Mouse (Mus musculus): ENCODE measurements around the gene Psmd7. TPM values are rescaled to one million over a fixed set of nuclear protein-coding genes. Genes with fewer than 3 reads are reported as not detected.
"Not testable (repeated sequence)": the region's sequence is repeated elsewhere in the genome, so short reads cannot be mapped to it uniquely, and the experiment has no call there.

Gene Psmd7
- polyA plus RNA-seq (2016; fragmentation: Nextera tagmentation; extraction: Ambion mirVana) = 291 and 295 TPM in 2 replicates

DNA sequence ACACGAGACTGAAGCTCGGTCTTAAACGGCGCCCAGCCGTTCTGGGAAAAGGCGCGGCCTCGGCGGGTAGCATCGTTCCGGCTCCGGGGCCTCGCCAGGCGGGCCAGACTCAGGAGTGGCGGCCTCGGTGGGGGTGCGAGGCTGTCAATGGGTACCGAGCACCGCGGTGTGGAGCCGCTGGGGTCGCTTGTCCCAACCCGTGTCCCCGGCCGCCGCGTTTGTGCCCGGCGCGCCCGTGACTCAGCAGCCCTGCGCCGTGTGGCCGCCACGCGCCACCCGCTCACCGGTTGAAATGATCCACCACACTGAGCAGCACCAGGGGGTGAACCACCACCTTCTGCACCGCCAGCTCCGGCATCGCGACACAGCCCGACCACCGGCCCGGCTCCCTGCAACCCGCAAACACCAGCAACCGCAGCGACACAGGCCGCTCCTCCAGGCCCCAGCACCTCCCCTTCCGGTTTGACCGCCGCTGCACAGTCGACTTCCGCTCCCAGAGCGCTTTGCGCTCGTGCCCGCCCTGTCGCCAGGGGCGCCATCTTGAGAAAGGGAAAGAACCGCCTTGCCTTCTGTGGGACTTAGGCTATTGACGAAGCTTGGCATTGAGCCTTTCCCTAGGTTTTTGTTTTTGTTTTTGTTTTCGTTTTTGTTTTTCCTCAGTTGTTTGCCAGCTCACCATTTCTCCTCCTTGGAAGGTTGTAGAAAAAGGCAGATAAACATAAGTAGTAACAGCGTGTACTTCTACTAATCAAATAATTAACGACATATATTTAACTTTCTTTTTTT lies at the start of gene Psmd7:
Gene Psmd7, minus strand, starts transcription at position 470 of the 786 bp plus-strand sequence.
- Histone ChIP-seq H3K27ac (peak within 1 kb of the TSS; percentile 90), H3K27me3 (no peaks in the 10 kb centered on the region), H3K36me3 (peaks cover 30% of the 10 kb centered on the region), H3K9me3 (replicated peaks) (no peaks in the 10 kb centered on the region), H3K9ac (peak within 1 kb of the TSS; percentile 95), H3K4me1 (peaks cover 11% of the 10 kb centered on the region), H3K4me2 (replicated peaks) (peak within 1 kb of the TSS; percentile 81), H3K4me3 (peak within 1 kb of the TSS; percentile 93)
- 2% methylated on average over 64 of the region's 65 CpGs for WGBS
- peak; percentile 96 for ATAC-seq (ENCODE audit: low FRiP score)

DNA sequence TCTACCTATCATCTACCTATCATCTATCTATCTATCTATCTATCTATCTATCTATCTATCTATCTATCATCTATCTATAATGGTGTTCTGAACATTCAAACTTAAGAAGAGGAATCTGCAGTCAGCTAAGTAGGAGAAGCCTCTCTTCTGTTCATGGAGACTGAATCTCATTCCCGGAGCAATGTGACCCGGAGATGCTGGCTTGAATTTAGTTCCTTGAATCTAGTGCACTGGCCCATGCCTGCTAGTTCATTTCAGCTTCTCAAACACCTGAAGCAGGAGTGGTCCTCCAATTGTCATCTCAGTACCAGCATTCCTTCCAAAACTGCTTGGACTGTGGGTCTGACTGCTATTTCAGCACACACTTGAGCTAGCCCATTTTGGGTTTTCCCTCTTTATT lies 45.5 kb upstream of the Psmd7 start:
- no peak for ATAC-seq (ENCODE audit: low FRiP score)
- Histone ChIP-seq H3K4me3 (no peak overlapping the region), H3K4me1 (no peaks in the 10 kb centered on the region), H3K36me3 (no peaks in the 10 kb centered on the region), H3K4me2 (replicated peaks) (no peak overlapping the region), H3K27me3 (no peaks in the 10 kb centered on the region), H3K9me3 (replicated peaks) (no peaks in the 10 kb centered on the region), H3K27ac (no peak overlapping the region), H3K9ac (no peak overlapping the region)
- WGBS = 96% methylated on average over 2 of the region's 2 CpGs

DNA sequence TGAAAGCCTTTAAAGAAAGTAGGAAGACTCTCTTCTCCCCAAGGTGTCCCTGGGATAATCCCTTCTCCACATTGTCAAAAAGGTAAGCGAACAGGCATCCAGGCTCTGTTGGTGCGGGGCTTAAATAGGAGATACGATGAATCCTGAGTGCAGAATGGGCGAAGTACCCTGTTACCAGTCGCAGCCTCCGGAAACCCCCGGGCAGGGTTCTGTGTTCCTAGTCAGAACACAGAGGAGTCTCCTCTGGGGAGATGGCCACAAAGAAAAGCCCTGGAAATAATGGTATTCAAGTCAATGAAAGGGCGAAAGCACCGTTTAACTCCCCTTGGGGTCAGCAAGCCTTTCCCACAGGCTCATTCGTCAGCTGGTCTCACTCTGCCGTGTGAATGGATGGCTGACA lies 41.4 kb upstream of the Psmd7 start:
- no peaks in the 10 kb centered on the region for H3K27me3 ChIP-seq
- no peaks in the 10 kb centered on the region for H3K9me3 ChIP-seq (replicated peaks)
- no peak overlapping the region for H3K27ac ChIP-seq
- H3K4me2 ChIP-seq (replicated peaks) = no peak overlapping the region
- H3K4me3 ChIP-seq = no peak overlapping the region
- 67% methylated on average over 11 of the region's 11 CpGs for WGBS
- H3K4me1 ChIP-seq = no peaks in the 10 kb centered on the region
- H3K9ac ChIP-seq = no peak overlapping the region
- H3K36me3 ChIP-seq = no peaks in the 10 kb centered on the region
- ATAC-seq (ENCODE audit: low FRiP score) = no peak

DNA sequence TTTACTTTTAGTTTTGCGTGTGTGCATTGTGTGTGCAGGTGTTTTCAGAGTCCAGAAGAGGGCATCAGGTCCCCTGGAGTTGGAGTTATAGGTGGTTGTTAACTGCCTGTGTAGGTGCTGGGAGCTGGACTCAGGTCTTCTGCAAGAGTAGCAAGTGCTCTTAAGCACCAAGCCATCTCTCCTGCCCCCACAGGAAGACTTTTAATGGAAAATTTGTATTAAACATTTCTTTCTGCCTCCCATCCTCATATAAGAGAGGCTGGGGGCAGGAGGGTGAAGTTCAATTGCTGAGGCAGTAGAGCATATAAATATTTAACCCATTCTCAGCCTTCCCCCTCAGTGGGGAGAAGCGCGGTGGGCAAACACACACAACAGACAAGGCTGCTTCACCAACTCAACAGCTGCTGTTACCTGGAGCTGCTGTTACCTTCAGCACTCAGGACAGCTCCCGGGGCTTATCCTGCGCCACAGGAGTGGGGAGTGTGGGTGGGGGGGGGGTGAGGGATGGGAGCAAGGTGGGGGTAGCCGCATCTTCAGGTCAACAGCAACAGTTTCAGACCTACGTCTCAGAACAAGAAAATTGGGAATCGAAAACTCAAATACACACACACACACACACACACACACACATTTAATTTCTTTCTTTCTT lies 40.4 kb upstream of the Psmd7 start:
- H3K9me3 ChIP-seq (replicated peaks) = no peaks in the 10 kb centered on the region
- 70% methylated on average over 8 of the region's 8 CpGs for WGBS
- no peak overlapping the region for H3K27ac ChIP-seq
- H3K27me3 ChIP-seq = no peaks in the 10 kb centered on the region
- H3K4me3 ChIP-seq = no peak overlapping the region
- no peak for ATAC-seq (ENCODE audit: low FRiP score)
- H3K9ac ChIP-seq = no peak overlapping the region
- no peak overlapping the region for H3K4me2 ChIP-seq (replicated peaks)
- no peaks in the 10 kb centered on the region for H3K4me1 ChIP-seq
- no peaks in the 10 kb centered on the region for H3K36me3 ChIP-seq

DNA sequence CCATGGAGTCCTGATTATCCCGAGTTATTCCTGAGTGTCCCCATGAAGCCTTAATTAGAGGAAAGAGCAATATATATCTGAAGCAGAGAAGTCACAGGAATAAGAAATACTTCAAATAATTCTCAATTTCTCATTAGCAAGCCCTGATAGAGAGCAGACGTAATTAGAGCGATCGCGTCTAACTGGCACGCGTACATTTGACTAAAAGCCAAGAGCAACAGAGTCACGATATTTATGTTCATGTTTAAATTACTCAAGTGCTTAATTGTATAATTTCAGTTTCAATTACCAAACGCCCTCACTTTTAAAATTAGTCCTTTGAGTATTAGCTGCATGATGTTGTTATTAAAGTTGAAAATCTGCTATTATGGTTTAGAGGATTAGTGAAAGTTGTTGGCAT lies 39.6 kb upstream of the Psmd7 start:
- 89% methylated on average over 9 of the region's 9 CpGs for WGBS

DNA sequence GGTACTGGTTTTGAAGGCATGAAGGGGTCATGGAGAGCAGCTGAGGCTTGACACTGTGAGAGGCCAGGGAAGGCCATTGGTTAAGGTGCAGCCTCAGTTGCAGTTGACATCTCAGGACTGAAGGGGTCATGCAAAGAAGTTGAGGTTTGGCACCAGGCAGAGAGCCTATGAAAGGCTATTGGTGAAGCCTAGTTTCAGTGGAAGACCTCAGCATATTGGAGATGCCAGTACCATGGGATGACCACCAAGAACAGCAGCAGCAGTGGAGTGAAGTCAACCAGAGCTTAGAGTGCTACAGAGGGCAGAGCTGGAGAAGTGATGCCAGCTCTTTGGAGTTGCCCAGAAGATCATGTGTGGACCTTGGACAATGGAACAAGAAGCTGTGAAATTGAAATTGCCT lies 36.0 kb upstream of the Psmd7 start:
- not testable (repeated sequence) for H3K36me3 ChIP-seq; H3K4me2 ChIP-seq (replicated peaks); ATAC-seq (ENCODE audit: low FRiP score); H3K9me3 ChIP-seq (replicated peaks); H3K27ac ChIP-seq; H3K4me1 ChIP-seq; H3K4me3 ChIP-seq; H3K9ac ChIP-seq; H3K27me3 ChIP-seq

More for the DNA sequence above, 39.6 kb upstream of the Psmd7 start:
- no peak overlapping the region for H3K9ac ChIP-seq
- no peaks in the 10 kb centered on the region for H3K9me3 ChIP-seq (replicated peaks)
- H3K27ac ChIP-seq = no peak overlapping the region
- H3K4me3 ChIP-seq = no peak overlapping the region
- no peak for ATAC-seq (ENCODE audit: low FRiP score)
- H3K4me1 ChIP-seq = no peaks in the 10 kb centered on the region
- H3K36me3 ChIP-seq = no peaks in the 10 kb centered on the region
- no peak overlapping the region for H3K4me2 ChIP-seq (replicated peaks)
- no peaks in the 10 kb centered on the region for H3K27me3 ChIP-seq

DNA sequence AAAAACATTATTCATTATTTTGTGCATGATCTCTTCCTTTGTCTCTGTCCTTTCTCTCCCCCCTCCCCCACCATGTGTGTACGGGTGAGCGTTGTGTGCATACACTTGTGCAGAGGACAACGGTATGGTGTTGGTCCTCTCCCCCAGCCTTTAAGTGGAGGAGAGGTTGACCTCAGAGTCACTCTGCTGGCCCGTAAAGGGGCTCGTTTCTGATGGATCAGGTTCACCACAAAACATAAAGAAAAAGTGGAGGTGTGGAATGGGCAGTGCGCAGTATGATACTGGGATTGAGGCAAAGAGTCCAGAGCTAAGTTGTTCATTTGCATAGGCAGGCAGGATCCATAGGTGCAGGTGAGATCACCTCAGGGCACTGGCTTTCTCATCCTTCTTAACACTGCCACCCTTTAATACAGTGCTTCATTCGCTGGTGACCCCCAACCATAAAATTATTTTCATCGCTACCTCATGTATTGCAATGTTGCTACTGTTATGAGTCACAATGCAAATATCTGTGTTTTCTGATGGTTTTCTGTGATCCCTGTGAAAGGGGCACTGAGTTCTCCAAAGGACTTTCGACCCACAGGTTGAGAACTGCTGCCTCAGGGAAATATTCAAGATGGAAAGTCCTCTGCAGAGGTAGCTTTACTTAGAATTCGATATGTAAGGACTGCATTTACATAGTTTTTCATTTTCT lies 33.8 kb upstream of the Psmd7 start:
- ATAC-seq (ENCODE audit: low FRiP score) = no peak
- Histone ChIP-seq H3K9me3 (replicated peaks) (no peaks in the 10 kb centered on the region), H3K9ac (no peak overlapping the region), H3K27me3 (no peaks in the 10 kb centered on the region), H3K4me3 (no peak overlapping the region), H3K36me3 (no peaks in the 10 kb centered on the region), H3K4me2 (replicated peaks) (no peak overlapping the region), H3K4me1 (no peaks in the 10 kb centered on the region), H3K27ac (no peak overlapping the region)
- WGBS = 88% methylated on average over 10 of the region's 10 CpGs

DNA sequence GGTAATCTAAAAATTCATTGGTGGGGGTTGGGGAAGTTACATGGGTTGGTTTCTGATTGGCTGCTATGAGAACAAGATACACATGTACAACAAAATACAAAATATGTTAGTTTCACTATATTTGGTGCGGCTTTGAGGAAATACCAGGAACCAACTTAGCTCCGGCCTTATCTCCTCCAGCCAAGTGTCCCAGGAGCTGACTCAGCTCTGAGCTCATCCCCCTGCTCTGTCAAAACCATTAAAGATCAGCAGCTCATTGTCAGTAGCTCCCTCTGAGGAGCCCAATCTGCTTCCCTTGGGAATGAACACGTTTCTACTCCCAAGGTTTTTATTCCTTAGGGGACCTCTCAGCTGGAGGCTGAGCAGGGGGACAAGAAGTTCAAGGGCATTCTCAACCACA lies 32.9 kb upstream of the Psmd7 start:
- Histone ChIP-seq H3K9me3 (replicated peaks) (no peaks in the 10 kb centered on the region), H3K27me3 (no peaks in the 10 kb centered on the region), H3K4me3 (no peak overlapping the region), H3K4me2 (replicated peaks) (no peak overlapping the region), H3K4me1 (no peaks in the 10 kb centered on the region), H3K27ac (no peak overlapping the region), H3K36me3 (no peaks in the 10 kb centered on the region), H3K9ac (no peak overlapping the region)
- 52% methylated on average over 3 of the region's 3 CpGs for WGBS
- no peak for ATAC-seq (ENCODE audit: low FRiP score)

DNA sequence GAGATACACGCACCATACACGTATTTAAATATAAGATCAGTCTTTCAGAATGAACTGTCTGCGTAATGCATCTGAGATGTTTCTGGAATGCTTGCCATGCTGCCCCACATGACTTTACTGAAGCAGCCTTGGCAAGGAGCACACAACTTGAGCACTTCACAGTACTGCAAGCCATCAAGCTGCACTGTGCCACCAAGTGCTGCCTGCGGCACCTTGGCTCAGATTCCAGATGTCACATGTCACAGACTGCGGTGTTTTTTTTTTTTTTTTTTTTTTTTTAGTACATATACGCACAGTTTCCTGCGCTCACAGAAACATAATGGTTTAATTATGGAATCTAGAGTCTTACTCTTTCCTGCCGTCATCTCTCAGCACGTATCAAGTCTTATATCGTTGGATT lies 30.2 kb upstream of the Psmd7 start:
- 85% methylated on average over 10 of the region's 10 CpGs for WGBS
- Histone ChIP-seq H3K27me3 (no peaks in the 10 kb centered on the region), H3K9ac (no peak overlapping the region), H3K4me1 (no peaks in the 10 kb centered on the region), H3K27ac (no peak overlapping the region), H3K36me3 (no peaks in the 10 kb centered on the region), H3K9me3 (replicated peaks) (no peaks in the 10 kb centered on the region), H3K4me3 (no peak overlapping the region), H3K4me2 (replicated peaks) (no peak overlapping the region)
- no peak for ATAC-seq (ENCODE audit: low FRiP score)

DNA sequence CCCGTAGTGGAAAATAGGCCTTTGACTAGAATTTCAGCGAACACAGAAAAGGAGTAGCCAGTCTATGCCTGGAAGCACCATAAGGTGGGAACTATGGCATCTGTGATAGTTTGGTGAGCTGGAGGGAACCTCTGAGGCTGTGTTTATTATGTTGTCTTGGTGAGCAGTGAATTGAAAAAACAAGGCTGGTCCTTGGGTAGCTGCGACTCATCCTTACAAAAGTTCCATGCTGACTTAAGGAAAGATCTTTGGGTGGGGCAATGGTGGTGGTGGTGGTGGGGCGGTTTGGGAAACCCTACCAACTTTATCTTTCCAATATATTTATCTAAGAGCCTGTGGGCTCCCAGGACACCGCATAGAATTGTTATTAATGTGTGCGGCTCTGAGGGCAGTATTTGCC lies 25.1 kb upstream of the Psmd7 start:
- no peak for ATAC-seq (ENCODE audit: low FRiP score)
- Histone ChIP-seq H3K4me3 (no peak overlapping the region), H3K27ac (no peak overlapping the region), H3K36me3 (no peaks in the 10 kb centered on the region), H3K9ac (no peak overlapping the region), H3K9me3 (replicated peaks) (no peaks in the 10 kb centered on the region), H3K4me2 (replicated peaks) (no peak overlapping the region), H3K27me3 (no peaks in the 10 kb centered on the region), H3K4me1 (0 out of 2 replicates have a peak, but pooled peaks cover 3% of the 10 kb centered on the region)
- WGBS = 95% methylated on average over 6 of the region's 6 CpGs

DNA sequence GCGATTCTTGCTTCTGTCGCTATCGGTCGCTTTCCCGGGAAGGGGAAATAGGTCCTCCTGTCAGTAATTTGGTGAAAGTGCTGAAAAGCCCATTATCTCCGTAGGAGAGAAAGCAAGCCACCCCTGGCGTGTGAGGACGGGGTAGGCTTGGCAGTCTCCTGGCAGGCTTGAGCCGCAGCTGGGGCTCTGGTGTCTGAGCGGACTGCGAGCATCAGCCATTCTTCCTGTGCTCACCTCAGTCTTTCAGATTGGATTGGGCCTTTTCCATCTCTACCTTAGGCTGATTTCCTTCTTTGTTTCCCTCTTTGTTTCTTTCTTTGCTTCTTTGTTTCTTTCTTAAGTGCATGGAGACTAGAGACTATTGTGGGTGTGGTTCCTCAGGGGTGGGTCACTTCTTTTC lies 22.6 kb upstream of the Psmd7 start:
- no peaks in the 10 kb centered on the region for H3K27me3 ChIP-seq
- no peaks in the 10 kb centered on the region for H3K9me3 ChIP-seq (replicated peaks)
- H3K4me2 ChIP-seq (replicated peaks) = no peak overlapping the region
- no peak overlapping the region for H3K27ac ChIP-seq
- ATAC-seq (ENCODE audit: low FRiP score) = no peak
- WGBS = 40% methylated on average over 11 of the region's 11 CpGs
- no peak overlapping the region for H3K9ac ChIP-seq
- H3K4me1 ChIP-seq = 0 out of 2 replicates have a peak, but pooled peaks cover 7% of the 10 kb centered on the region
- H3K36me3 ChIP-seq = no peaks in the 10 kb centered on the region
- no peak overlapping the region for H3K4me3 ChIP-seq

DNA sequence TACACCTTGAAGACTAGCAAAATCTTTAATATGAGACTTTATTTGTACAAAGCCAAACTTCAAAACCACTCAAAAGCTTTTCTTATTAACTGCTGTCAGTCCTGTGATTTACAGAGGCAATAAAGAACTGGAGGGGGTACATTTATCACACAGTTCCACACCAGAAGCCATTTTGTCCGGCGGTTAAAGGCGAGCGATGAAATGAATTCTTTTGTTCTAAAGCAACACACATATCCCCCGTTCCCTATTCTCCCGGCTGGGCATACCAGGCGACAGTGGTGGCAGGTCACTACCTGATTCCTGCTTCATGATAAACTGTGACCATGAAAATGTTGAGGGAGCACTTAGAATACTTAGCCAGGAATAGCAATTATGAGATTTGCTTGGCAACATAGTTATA lies 20.5 kb upstream of the Psmd7 start:
- Histone ChIP-seq H3K27ac (no peak overlapping the region), H3K9me3 (replicated peaks) (no peaks in the 10 kb centered on the region), H3K9ac (no peak overlapping the region), H3K27me3 (no peaks in the 10 kb centered on the region), H3K4me2 (replicated peaks) (no peak overlapping the region), H3K36me3 (no peaks in the 10 kb centered on the region), H3K4me3 (no peak overlapping the region), H3K4me1 (0 out of 2 replicates have a peak, but pooled peaks cover 7% of the 10 kb centered on the region)
- 24% methylated on average over 7 of the region's 7 CpGs for WGBS
- ATAC-seq (ENCODE audit: low FRiP score) = no peak

All from hindbrain, embryonic 12.5 days (tissue).